Mouse (Mus musculus) mesoderm, embryonic 11.5 days (tissue): ENCODE data around the gene Hivep3.

Experiments
- DNase-seq: peaks from one replicate; pipeline ENCODE4 v3.0.0-alpha.2; 2012; ENCODE audit warnings: low read depth, low spot score

The Hivep3 gene

DNA sequence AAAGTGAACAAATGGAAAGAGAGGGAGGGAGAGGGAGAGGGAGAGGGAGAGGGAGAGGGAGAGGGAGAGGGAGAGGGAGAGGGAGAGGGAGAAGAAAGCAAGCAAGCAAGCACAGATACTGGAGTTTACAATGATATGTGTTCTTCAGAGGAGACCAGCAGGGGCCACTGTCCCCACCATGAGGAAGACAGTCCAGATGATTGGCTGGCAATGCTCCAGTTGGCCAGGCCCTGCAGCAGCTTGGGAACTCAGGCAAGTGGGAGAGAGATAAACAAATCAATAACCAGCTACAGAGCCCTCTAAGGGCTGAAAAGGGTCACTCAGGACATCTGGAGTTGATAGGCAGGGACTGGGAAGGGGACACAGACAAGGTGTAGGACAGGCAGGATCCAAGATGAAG, 169.7 kb downstream of the Hivep3 start:
- DNase-seq = no peak

DNA sequence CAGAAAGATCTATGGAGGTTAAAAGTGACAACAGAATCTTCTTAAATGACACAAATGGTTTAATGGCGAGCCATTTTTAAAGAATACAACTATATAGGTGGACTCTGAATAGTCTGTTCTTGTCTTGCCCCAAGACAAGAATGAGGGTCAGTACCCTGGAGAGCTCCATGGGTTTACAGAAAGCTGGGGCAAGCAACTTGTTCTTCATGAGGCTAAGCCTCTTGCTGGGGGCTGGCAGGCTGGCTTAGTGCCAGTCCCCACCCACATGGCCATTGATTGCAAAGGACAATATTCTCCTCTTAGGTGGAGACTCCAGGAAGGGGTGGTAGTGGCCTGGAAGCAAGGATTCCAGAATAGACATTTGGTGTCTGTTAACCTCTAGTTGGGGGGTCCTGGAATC, 170.2 kb downstream of the Hivep3 start:
- DNase-seq = peak; percentile 79

DNA sequence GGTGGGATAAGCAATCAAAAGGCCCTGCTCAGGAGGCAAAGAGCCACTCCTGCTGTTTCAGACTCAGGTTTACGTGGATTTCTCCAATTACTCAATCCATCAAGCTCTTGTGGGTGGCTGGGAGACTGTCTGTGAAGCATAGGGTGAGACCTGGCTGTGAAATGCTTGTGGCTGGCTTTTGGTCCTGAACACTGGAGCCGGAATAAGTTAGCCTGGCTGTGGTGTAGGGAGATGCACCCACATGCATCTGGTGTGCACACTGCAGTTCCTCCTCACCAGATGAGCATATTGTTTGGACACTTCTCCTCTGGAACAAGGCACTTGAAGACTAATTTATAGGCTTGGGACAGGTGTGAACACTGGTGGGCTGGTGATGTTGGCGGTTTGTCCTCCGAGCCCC, 170.7 kb downstream of the Hivep3 start:
- DNase-seq = no peak

DNA sequence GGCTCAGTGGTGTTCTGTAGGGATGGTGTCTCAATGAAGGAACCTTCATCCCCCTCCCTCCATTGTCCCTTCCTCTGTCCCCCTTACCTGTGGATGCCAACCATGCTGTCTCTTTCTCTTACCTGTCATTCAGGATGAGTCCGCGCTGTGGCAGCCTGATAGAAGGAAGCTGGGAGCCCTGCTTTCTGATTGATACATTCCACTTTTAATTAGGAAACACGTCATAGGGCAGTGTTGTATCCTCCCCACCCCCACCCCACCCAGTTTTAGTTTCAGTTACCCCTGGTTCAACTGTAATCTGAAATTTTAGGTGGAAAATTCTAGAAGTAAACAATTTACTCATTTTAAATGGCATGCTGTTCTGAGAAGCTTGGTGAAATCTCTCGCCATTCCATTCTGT, 173.5 kb downstream of the Hivep3 start:
- no peak for DNase-seq

DNA sequence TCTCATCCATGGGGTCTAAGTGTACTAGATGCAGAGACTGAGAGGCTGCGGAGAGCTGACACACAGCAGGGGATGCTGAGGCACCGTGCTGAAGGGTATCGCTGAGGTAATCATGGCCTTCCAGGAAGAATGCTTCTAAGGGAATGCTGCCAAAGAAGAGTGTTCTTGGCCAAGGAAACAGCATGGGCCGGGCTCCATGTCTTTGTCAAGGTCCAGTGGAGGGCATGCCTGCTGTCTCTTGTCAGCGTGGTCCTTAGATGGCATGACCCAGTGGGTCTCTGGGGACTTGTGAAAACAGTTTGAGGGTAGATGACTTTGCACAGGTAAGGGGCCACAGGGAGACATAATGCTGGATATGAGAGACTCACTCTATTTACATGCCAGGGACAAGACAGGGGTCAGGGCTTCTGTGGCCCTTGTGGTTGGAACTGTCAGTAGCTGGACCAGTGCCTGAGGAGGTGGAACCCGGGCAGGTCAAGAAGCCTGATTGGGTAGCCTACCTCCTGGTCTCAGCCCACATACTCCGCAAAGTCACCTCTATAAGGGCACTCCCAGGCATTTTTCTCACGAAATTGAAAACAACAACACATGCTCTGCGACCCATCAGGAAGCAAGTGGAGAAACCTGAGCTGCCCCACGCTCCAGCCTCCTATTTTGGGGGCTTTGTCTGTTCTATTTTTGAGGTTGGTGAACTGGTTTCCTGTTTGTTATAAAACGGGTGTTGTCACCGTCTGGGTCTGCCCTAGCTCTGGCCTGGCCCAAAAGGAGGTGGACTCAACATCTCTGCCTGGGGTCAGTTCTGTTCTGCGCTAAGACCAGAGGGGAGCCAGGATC, 177.7 kb downstream of the Hivep3 start:
- DNase-seq = no peak

DNA sequence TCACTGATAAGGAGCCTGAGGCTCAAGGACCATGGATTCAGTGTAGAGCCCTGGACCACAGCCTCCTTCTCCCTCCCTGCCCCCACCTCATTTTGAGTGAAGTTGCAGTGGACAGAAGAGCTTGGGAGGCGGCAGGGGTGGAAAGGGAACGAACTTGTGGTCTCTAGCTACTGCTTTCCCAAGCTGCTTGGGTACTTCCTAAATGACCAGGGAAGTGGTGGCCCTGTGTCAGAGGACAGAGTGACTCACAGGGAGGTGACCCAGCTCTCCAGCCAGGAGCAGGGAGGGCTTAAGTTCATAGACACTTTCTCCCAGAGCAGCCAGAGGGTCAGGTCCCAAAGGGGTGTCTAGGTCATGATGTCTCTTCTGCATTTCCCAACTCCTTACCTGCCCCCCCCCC, 178.6 kb downstream of the Hivep3 start:
- no peak for DNase-seq

DNA sequence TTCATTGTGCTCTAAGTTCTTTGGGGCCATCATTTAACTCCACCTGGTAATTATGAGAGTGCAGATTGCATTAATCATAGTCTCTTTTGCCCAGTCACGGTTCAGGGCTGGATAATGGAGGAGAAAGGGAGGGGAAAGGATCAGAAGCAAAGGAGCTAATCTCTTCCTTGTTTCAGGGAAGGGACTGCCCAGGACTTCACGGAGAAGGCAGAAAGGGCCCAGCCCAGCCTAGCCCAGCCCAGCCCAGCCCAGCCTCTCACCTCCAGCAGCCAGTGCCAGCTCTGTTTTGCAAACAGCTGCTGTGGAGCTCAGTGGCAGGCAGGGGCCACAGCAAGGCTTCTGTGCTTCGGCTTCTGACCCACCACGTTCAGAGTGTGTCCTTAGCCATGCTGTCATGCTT, 180.6 kb downstream of the Hivep3 start:
- DNase-seq = no peak

DNA sequence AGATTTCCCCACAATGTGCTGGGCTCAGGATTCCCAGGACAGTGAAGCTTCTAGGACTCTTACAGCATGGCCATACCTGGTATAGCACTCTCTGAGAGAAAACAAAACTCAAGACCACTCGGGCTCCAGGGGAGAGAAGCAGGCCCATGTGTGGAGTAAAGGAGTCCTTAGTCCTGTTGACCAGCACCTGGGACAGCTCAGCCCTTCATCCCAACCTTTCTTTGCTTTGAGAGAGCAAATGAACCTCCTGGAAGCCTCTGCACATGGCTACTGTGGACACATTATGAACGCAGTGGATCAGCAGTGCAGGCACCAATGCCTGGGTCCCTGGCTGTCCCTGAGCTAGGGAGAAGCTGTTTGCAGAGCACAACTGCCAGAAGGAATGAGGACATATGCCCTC, 181.5 kb downstream of the Hivep3 start:
- no peak for DNase-seq

DNA sequence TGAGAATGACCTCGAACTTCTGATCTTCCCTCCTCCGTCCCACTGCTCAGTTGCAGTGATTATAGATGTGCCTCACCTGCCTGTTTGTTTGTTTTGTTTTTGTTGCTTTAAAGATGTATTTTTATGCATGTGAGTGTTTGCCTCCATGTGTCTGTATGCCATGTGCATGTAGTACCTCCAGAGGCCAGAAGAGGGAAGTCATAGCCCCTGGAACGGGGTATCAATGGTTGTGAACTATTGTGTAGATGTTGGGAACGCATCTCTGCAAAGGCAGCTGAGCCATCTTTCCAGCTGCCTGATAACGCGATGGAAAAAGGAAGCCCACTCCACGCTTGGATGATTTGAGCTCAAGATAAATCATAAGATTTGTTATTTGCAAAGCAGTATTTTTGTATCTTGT, 183.9 kb downstream of the Hivep3 start:
- DNase-seq = peak; percentile 32

DNA sequence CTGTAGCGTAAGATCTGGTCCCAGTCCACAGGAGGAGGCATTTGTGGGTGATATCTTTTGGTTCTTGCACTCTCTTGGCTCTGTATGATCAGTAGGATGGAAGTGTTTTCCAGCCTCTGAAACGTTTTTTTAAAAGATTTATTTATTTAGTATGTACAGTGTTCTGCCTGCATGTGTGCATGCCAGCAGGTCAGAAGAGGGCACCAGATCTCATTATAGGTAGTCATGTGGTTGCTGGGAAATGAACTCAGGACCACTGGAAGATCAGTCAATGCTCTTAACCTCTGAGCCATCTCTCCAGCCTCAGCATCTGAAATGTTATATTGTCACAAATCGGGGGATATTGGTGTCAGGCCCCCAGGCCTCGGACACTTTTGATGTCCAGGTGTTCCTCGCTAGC, 185.8 kb downstream of the Hivep3 start:
- DNase-seq = no peak

DNA sequence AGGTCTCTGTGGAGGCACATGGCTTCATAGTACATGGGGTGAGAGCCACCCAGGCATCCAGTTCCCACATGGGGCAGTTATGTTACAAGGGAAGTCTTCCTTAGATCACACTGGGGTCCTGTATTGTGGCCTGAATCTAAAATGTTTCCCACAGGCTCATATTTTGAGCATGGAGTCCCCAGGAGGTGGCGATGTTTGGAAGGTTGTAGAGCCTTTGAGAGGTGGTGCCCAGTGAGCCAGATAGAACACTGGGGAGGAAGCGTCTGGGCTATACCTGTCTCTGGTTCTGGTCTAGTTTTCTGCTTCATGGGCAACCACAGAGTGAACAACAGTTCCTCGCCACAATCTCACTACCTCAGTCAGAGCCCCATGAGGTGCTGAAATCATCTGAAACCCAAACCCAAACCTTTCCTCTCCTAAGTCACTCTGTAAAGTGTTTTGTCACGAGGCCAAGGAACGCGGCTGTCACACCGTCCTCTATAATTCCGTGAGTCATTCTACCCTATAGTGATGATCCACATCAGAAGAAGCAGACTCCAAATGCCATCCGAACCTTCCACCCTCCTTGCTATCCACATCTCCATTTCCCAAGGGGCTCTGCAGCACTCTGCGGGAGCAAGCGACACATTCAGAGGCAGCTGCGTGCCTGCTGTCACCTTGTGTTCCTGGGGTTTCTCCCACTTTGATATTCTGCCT, 187.6 kb downstream of the Hivep3 start:
- DNase-seq = no peak

DNA sequence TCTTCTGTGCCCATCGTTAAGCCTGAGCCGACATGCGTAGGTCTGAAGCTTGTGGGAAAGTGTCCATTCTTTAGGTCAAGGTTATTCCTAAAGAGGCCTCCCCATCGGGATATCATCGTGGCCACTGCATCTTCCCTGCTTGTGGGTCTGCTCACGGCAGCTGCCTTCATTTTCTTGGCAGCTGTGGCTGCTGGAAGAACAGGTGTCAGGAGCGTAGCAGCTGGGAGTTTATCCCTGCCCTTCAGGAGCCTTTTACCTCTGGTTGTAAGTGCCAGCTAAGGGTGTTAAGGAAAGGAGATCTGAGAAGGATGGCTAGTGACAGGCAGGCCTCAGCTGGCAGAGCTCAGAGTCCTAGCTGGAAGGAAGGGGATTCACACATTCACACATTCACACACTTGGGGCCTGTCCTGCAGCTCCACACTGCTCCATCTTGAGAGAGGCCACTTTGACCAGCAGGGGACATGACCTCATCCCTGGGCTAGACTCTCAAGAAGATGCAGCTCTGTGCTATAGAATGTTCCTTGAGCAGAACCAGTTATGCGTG, 188.2 kb downstream of the Hivep3 start:
- DNase-seq = no peak

DNA sequence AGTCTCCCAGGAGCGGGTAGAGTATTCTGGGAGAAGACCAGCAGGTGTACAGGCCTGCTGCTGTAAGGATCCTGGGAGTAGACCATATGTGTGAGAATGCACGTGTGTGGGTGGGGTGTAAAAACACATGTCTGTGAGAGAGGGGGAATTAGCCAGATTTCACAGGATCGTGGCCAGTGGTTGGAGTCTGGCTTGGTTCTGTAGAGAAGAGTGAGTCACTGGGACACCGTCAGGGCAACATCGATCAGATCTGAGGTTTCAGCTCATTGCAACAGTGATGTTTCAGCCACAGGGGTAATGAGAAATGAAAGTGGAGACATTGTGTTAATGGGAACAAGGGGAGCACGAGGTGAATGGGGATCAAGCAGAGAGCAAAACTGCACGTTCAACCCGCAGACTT, 189.4 kb downstream of the Hivep3 start:
- DNase-seq = no peak

DNA sequence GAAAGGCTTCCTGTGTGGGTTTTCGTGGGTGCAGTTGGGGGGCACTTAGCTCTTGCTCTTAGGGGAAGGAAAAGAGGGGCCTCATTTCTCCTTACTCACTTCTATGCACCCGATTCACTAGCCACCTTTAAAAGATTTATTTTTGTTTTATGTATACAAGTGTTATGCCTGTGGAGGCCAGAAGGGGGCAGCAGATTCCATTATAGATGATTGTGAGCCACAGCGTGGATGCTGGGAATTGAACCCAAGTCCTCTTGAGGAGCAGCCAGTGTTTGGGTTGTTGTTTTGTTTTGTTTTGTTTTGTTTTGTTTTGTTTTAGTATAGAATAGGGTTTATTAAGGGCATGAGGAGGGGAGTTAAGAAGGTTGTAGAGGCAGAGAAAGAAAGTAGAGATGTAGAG, 189.8 kb downstream of the Hivep3 start:
- no peak for DNase-seq

DNA sequence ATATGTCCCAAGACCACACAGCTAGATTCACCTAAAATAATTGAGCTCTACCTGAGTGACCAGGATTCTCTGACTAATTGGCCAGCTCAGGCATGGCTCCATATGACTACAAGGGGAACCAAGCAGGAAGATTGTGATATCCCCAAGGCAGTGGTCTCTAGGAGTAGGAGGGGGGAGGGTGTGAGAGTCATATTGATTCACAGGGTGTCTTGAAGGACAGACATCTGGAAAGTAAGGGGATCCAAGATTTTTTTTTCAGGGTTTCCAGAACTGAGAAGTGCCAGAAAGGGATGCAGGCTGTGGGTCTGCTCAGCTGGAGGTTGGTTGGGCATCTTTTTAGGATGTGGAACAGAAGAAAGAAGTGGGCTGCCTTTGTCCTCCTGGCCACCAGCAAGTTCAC, 191.5 kb downstream of the Hivep3 start:
- no peak for DNase-seq

DNA sequence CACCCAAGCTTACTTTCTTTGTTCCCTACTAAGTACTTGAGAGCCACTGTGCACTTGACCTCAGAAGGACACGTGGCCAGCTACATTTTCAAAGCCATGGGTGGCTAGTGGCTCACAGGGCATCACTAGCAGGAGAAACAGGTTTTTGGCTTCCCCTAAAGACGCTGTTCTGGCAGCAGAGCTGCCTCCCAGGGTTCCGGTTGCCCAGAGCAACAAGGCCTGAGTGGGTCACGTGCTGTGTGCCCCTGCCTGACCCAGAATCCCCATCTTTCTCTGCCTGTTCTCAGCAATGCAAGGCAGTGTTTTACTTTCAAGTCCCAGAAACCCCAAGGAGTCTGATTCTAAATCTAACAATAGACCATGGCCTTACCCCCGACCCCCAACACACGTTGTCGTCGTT, 198.3 kb downstream of the Hivep3 start:
- DNase-seq = peak; percentile 61

DNA sequence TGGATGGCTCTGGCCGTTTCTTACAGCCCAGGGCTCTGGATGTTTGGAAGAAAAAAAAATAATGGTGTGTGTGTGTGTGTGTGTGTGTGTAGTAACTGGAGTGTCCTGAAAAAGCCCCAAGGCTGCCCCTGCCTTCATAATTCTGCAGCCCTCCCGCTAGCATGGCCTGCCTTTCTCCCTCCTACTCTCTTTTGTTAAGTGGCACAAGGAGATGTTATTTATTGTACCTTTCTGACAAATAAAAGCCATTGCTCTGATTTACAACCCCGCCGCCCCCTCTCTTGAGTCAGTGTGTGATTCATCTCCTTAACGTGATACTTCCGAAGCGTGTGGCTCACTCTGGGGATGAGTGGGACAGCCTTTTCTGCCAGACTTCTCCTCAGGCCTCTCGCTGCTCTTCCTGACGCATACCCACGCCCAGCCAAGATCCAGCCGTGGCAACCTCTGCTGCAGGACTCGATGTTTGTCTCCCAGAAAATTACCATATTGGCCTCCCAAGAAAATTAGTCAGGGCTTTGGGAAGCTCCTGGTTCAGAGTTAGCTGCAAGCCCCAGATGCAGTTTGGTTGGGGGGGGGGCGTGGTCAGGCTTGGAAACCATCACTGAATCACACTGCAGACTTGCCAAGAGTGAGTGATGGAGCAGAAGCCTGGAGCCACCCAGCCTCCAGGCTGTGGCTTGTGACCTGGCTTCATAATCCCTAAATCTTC, 199.1 kb downstream of the Hivep3 start:
- DNase-seq = peak; percentile 73

DNA sequence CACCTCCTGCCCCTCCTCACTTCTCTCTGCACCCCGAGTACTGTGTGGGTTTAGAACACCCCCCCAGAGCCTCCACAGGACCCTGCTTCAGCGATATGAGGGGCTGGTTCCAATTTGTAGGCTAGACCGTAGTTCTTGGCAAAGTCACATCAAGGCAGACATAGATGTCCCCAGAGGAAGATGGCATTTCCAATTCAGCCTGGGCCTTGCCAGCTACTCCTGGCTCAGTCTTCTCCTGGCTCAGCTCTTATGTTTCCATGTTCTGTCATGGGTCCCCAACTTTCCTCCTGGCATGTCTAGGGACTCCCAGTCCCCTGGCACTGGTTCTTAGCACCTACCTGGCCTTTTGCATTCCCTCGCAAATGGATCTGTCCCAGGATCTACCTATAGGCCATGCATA, 201.3 kb downstream of the Hivep3 start:
- DNase-seq = no peak

DNA sequence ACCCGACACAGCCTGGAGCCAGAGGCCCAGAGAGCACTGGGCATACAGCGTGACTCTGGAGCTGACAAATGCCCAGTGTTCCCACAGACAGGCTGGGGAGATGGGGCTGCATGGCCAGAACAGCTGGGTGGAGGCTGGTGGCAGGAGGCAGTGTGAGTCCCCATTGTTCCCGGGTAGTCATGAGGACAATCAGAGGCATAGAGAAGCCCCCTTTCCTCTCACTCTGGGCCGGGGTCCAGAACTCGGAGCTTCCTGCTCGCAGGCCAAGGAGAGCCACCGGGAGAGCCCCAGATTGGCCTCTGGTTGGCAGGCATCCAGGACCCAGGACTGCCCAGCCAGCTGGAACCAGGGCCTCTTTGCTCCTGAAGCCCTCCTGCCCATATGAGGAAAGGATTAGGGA, 204.3 kb downstream of the Hivep3 start:
- no peak for DNase-seq

DNA sequence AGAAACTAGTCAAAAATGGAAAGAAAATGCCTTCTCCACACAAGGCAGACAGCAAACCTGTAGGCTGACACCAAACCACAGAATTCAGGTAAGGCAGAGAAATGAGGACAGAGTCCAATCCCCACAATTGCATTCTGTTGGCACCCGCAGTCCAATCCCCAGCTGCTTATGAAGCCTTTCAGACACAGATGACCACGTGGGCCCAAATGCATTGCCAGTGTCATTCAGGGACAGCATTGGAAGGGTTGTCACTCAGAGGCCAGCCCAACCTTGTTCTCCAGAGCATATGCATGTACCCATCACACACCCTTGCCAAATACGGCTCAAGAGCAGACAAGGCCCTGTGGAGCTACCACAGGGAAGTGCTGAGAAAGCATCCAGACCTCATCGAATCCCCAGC, 204.9 kb downstream of the Hivep3 start:
- DNase-seq = no peak

DNA sequence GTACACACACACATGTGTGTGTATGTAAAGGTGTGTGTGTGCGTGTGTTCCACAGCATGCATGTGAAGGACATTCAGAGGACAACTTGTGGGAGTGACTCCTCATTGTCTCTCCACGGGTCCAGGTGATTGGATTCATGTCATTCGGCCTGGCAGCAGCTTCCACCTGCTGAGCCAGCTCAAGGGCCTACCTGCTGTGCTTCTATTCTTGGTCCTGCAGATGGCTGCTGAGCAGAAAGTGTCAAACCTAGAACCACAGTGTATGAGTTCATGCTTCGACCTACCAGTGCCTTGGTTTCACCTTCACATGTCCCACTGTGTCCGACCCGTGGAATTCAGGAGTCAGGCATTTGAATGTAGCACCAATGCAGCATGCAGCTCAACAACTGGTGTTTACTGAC, 206.2 kb downstream of the Hivep3 start:
- DNase-seq = no peak

DNA sequence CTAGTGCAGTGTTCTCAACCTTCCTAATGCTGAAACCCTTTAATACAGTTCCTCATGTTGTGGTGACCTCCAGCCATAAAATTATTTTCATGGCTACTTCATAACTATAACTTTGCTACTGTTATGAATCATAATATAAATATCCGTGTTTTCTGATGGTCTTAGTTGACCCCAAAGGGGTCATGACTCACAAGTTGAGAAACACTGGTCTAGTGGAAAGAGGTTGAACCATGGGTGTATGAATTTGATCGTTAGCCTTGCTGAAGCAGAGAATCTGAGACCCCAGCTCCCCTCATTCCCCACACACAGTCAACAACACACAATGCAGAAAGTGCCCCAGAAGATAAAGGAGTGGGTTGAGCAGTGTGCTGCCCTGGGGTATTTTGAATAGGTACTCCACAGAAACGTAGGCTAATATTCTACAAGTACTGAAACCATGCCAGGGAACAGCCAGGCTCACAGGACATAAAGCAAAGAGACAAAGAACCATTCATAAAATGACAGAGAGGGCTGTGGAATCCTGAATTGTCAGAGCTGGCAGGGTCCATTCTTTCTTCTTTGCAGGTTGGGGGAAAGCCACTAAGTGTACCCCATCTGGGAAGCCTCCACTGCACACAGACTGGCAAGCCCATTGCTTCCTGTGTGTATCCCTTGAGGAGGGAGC, 212.8 kb downstream of the Hivep3 start:
- no peak for DNase-seq
